Mouse (Mus musculus): ENCODE data around the gene Slc7a9.

Gene Slc7a9

DNA sequence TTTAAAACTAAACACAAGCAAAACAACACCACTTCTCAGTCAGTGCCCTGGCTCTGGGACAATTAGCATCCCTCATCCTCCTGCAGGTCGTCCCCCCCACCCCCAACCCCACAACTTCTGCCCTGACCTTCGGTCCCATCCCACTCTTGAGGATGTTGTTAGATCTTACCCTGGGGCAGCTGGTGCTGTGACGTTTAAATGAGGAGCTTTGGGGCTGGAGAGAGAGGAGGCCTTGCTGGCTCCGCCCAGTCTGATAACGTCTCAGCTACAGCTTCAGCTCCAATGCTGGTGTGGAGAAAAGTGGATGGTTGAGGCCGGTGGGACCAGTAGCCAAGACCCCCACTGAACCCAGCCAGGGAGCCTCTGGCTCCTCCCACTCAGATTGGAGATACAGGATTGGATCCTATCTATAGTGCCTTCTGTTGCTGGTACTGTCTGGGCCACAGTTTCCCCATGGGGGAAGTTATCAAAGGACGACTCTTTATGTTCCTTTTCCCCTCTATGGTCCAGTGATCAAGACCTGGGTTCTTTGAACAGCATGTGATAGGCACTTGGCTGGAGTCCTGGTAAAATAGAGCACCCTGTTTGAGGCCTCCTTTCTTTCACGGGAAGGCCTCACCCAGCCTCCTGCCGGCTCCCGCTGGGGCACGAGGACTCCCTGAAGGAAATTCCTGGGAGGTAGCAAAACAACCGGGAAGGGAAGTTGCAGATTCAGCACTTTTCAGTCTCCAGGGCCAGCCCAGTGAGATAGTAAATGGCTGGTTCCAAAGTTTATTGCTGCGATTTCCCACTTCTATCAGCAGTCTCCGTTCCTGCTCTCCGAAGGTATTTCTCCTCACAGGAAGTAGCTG is at the start of gene Slc7a9:
Gene Slc7a9, plus strand, starts transcription at position 801 of the 851 bp plus-strand sequence.
- no peak for DNase-seq

DNA sequence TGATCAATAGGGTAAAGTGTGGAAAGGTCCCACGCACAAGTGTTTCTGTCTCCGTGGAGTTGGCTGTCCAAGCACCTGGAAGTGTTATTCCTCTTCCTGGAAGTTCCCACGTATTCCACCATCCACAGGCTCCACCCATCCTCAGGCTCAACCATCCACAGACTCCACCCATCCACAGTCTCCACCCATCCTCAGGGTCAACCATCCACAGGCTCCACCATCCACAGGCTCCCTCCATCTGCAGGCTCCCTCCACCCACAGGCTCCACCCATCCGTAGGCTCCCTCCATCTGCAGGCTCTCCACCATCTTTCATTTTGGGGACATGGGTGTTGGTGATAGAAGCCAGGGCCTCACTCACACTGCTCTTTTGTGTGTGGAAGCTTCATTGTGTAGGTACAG is 47.4 kb upstream of the Slc7a9 start:
- DNase-seq: no peak

DNA sequence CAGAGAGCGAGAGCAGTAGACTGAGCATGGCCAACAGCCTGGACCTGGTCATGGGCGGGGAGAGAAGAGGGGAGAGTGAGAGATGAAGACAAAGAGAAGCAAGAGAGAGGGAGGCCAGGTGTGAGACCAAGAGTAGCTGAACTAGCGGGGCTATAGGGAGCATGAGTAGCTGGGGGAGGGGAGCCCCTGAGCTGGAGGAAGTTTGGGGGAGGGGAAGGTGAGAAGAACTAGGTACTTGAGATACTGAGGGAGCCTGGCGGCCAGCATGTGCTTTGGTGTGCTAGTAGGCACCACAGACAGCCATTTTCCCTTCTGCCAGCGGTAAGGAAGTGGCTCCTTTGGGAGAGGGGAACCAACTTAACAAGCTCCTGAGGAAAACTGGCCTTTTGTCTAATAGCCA is 33.4 kb upstream of the Slc7a9 start:
- DNase-seq: no peak

DNA sequence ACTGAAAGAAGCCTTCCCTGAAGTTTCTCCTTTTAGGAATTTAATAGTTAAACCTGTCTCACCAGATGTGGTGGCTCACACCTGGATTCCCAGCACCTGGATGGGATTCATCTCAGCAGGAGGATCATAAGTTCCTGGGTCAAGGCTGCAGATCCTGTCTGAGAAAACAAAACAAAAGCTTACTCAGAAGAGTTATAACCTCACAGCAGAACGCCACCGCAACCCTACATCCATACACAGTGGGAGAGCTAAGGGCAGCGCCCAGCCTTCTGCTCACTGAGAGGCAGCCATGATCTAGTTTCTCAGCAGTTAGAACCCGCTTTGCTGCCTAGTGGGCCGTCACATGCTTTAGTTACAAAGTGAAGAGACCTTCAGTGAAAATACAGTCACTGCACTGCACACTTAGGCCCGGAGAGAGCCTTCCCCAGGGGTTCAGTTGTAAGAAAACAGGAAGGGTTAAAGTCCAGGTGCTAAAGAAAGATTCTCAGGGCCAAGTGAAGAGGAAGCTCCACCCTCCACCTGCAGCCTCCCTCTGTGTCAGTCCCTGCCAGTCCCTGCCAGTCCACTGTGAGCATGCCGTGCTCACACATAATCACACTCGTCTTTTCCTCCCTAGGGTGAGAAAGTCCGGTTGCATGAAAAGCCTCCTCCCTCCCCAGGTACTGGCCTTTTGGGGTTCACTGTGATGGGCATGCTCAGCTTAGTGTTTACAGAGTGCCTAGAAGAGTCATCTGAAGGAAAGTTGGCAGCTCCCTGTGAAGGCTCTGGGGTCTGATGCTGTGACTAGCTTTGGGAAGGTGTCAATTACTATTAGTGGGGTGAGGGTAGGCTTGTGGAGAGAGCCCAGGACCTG is 32.6 kb upstream of the Slc7a9 start:
- no peak for DNase-seq

DNA sequence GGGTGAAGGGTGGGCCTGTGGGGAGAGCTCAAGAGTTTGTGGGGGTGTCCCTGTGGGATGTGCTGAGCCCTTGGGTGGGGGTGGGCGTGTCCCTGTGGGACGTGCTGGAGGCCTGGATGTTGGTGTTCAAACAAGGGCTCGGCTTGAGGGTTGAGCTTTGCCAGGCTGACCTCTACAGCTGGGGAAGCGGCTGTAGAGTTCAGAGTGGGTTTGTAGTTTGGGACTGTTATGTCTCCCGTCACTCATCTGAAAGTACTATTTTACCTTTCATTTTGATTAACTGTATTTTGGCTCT is 32.0 kb upstream of the Slc7a9 start:
- no peak for DNase-seq

DNA sequence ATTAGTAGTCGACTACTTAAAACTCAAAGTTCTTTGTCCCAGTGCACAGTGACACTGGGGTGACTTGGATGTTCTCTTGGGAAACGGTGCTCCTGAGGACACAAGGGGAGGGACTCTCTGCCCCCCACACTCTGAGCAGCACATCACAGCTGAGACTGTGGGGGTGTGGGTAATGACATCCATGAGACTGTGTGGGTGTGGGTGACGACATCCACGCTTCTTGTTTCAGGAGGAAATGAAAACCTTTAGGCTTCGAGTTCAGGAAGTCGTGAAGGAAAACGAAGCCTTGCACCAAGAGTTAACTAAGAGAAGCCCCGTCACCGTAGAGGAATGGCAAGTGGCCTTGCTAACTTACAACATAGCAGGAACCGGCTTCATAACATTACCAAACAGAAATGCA is 25.5 kb upstream of the Slc7a9 start:
- DNase-seq: no peak

DNA sequence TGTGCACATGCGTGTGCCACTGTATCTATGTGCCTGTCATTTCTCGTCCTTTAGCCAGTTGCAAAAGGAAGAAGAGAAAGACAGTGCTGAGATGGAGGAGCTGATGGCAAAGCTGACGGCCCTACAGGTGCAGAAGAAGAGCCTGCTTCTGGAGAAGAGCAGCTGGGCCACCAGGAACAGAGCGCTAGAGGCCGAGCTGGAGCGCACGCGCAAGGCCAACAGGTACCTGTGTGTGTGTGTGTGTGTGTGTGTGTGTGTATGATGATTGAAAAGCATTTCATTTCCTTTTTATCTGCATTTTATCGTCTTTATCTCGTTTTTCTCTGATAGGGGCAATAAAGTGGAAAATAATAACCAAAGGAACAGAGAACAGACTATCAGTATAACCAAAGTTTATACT is 20.4 kb upstream of the Slc7a9 start:
- no peak for DNase-seq

DNA sequence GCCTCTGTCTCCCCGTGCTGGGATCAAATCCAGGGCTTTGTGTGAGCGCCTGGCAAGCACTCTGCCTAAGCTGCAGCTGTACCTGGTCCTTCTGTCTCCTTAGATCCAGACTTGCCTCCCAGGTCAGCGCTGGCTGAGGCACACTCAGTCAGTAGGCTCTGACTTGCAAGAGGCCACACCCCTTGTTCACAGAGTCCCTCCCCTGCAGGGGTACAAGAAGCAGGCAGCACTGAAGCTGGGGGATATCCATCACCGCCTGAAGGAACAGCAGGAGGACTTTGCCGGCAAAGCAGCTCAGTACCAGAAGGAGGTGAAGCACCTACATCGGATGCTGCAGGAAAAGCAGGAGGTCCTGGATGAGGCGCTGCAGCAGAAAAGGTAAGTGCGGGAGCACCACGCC is 13.3 kb upstream of the Slc7a9 start:
- no peak for DNase-seq

DNA sequence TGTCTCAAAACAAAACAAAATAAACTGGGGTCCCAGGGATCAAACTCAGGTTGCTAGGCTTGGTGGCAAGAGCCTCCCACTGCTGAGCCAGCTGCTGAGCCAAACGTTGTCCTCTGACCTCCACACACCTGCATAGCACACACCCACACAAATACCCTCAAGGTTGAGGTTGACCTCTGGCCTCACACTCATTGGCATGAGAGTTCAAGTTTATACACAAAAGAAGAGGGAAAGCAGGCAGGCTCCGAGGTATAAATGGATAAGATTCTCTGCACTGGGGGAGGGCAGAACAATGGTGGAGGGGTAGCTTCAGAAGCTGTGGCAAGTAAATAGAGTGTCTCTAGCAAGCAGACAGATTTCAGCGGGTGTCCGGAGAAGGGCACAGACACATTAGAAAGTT is 1.1 kb upstream of the Slc7a9 start:
- DNase-seq: no peak

DNA sequence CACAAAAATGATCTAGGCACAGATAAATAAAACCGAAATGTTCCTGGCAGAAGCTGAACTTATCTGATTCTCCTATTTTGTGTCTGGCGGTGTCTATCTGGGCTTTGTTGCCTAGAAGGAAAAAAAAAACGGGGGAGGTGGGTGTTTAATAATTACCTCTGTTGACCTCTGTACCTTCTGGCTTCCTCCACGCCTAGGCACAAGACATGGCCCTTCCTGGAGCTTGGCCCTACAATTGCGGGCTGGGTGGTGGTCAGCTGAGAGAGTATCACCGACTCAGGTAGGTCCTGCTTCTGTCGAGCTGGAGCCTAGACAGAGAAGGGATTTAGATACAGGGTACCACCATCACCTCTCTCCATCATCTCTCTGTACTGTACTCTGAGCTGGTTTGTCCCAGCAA is 271 bp downstream of the Slc7a9 start:
- DNase-seq: no peak

DNA sequence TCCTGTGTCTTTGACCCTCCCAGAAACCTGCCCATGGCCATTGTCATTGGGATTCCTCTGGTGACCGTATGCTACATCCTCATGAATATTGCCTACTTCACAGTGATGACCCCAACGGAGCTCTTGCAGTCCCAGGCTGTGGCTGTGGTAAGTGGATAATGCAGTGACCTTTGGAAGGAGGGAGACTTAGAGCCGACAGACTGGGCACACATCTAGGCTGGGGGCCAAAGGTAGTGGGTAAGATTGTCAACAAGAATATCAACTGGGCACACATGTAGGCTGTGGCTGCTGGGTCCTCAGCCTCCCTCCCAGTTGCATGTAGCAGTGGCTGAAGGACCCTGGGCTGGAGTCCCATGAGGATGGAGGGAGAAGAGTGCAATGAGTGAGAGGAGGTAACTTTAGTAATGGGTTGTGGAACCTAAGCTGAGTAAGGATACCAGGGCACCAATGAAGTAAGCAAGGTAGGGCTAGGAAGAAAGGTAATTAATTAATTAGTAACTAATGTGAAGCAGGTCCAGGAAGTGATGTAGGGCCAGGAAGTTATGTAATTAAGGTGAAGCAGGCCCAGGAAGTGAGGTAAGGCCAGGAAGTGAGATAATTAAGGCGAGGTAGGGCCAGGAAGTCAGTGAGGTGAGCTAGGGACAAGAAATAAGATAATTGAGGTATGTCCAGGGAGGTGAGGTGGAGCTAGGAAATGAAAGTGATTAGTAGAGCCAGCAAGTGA is 7.7 kb downstream of the Slc7a9 start:
- no peak for DNase-seq

DNA sequence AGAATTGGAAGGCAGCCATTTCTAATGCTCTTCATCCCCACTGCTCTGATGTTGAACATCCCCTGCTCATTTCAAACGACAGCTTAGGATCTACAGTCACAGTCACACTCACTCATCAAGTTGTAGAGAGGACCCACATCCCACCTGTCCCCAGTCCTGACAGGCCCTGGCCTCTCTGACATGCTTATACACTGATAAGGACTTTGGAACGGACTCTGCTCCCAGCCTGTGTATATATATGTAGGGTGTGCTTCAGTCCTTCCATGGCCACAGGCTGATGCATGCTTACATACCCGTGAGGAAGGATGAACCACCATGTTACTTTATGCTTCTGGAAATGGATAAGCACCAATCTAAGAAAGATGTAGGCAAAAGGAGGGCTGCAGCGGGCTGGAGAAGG is 12.4 kb downstream of the Slc7a9 start:
- no peak for DNase-seq

DNA sequence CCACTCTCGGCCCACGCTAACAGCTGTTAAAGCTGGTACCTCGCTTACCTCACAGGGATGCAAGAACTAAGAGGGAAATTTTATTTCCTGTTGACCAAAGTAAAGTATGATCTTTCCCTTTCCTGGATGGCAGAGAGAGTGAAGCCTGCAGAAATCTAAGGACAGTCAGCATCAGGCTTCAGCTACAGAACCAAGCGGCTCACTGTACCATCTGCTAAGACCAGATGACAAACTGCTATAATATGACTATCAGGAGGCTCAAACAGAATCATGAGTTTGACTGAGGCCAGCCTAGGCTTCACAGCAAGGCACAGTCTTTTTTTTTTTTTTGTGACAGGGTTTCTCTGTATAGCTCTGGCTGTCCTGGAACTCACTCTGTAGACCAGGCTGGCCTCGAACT is 16.4 kb downstream of the Slc7a9 start:
- no peak for DNase-seq

DNA sequence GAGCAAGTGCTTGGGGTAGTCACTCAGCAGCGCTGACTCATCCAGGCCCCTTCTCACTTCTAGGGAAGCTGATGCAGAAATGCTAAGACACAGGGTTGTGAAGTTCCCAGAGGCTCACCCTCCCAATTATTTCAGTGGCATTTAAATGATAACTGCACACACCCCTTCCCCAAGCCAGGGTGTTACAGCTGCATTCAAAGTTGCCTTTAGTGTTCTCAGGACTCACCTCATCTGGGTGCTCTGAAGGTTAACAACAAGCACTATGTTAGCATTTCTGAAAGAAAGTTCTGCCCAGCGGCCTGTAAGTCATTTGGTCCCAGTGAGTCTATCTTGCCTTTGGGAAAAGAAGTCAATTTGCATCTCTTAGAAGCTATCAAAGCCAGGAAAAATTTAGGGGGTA is 19.3 kb downstream of the Slc7a9 start:
- DNase-seq: no peak

DNA sequence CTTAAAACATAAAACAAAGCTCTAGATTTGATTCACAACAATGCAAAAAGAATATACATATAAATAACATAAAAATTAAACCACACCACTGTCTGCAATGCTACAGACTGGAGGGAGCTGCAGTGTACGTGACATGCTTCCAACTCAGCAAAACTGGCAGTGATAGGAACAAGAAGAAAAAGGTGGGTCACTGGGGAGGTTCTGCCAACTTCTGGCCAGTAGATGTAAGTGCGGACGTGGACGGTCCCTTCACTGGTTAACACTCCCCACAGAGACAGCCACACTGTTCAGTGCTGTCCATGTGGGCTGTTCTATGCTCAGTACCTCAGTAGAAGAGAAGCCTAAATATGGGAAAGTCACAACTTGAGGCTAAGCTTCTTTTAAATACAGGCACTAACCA is 22.2 kb downstream of the Slc7a9 start:
- DNase-seq: no peak

DNA sequence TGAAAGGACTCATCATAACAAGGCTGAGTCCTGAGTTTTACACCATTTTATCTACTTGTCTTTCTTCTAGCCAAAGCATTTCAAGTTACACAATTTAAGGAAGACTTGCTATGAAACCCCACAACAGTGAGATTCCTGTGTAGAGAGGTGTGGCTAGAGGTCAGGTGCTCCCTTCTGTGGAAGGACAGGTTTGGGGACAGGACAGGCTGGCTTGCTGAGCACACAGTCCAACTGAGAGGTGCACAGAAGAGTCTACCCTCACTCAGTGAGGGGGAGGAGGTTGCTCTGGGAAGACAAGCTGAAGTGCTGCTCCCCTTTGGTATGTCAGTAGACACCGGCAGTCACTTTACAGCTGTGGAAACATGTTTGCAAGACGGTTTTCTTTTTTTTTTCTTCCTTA is 27.9 kb downstream of the Slc7a9 start:
- DNase-seq: no peak

DNA sequence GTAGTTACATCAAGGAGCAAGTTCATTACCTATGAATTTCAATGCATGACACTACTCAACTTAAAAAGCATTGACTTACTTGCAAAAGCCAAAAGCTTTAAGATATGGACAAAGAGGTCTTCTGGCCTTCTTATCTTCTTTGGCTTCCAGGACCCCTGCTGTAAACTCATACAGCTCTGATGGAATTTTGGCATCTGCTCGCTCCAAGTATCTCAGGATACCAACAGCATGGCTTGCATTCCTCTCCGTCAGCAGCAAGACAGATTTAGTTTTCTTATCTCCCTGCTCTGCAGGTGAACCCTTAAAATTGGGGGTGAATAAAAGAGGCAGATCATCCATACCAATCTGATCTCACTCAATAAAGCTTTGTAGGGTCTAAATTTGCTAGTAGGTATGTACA is 36.5 kb downstream of the Slc7a9 start:
- DNase-seq: no peak

DNA sequence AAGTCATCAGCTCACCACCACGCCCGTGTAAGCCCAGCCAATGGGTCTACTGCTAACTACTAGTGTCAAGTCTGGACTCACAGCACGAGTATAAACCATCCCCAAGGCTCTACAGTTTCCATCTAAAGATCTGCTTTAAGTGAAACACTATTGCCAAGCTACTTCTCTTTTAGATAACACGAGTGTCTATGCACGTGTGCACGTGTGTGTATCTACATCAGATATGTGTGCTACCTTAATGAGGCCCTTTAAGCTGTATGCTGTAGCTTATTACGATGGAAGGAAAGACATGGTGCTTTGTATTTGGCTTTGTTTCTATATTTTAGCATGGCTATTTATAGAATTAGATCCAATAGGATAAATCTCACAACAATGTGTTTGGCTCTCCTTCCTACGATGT is 38.0 kb downstream of the Slc7a9 start:
- no peak for DNase-seq

DNA sequence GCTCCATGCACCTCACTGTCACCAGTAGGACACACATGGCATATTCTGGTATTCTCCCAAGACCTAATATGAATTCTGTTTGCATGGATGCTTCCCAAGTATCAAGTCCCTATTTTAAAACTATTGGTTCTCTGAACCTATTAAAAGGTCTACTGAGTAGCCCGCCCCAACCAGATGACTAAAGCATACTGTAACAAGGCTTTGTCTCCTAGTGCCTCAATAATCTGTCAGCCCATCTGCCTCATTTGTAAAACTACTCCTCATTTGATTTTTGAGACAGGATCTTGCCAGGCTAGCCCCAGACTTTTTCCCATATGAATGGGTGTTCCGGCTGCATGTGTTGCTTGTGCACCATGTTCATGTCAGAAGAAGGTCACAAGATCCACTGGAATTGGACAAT is 41.6 kb downstream of the Slc7a9 start:
- DNase-seq: no peak

DNA sequence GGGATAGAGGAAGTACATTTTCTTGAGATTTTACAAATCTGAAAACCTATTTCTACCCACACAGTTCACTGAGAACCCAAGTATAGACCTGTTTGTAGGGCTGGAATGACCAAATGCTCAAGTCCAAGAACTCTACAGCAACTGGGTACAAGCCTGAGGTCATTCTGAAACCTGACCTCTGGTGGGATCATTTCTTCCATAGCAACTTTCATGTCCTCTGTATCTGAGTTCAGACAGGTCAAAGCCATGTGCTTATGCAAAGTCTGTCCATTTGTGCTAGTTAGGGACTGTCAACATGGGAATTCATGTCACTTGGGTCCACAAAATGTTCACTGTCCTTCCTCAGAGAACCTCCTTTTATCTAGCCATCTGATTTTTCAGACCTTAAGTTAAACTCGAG is 42.4 kb downstream of the Slc7a9 start:
- DNase-seq: no peak

DNA sequence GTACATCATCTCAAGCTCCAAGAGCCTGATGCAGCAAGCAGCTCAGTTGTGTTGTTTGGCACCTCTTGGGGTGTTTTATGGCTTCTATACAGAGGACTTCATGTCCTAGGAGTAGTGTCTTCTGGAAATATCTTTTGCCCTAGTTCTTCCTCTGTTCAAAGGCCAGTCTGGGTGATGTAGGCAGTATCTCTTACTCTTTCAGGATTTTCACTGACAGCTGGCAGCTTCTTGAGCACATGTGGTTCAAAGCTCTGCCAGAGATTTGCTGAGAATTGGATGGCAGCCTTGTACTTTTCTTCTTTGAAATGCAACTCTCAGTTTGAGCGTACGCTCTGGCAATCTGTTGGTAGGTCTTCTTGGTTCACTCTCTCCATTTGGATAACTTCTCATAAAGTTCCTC is 48.9 kb downstream of the Slc7a9 start:
- DNase-seq: no peak

DNA sequence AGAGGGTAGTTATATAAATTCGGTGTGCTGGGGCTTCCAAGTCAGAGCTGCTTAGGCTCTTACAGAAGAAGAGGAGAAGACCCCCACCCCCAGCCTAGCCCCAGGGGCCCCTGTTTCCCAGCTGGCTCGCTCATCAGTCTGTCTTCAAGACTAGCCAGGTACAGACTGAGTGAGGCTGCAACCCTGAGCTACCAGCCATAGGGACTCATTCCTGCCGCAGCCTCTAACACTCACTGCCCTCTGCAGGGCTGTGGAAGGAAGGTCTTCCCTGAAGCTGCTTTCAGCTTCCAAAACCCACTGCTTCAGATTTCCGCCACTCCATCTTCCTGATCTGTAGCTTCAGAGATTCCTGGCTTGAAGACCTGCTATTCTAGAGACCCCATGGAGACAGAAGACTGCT is 53.4 kb downstream of the Slc7a9 start:
- no peak for DNase-seq

Measured in lung, adult 18-20 months (tissue).